Mouse (Mus musculus): ENCODE measurements around the gene Smyd3.
A peak's percentile ranks its signal among the peaks of the same experiment; 100 is the strongest.

GRCm38 (mm10) chr1:179087033-179087998, 430.5 kb downstream of the Smyd3 start:
- TF ChIP-seq CTCF (IDR thresholded peaks at IDR 0.05; ENCODE audit: extremely low read depth, insufficient read depth, low read length): peak; percentile 47
- TF ChIP-seq POLR2A (IDR thresholded peaks at IDR 0.05; ENCODE audit: extremely low read depth, insufficient read depth, low read length): no peak
